Mouse (Mus musculus) neural tube, embryonic 13.5 days (tissue): ENCODE data around the gene Hsd11b2. TPM values are rescaled to one million over a fixed set of nuclear protein-coding genes. Genes with fewer than 3 reads are reported as not detected.
"Not testable (repeated sequence)": the region's sequence is repeated elsewhere in the genome, so short reads cannot be mapped to it uniquely, and the experiment has no call there.

Experiments
- ATAC-seq: fragments of 200-750 bp; cut with Nextera tagmentation; 2 replicates; pipeline ENCODE4 v1.8.0; 2017; ENCODE audit warnings: low read depth, mild to moderate bottlenecking, moderate TSS enrichment, moderate library complexity
- H3K27ac ChIP-seq: fragments of 300-500 bp; sonication (generic); replicated peaks from 2 replicates; pipeline ENCODE4 v1.5.1; 2015; ENCODE audit warnings: moderate library complexity, mild to moderate bottlenecking, inconsistent platforms
- H3K27me3 ChIP-seq: fragments of 300-500 bp; sonication (generic); 2 replicates; pipeline ENCODE4 v1.6.1; 2015; ENCODE audit warnings: mild to moderate bottlenecking, inconsistent platforms
- H3K36me3 ChIP-seq: fragments of 300-500 bp; sonication (generic); 2 replicates; pipeline ENCODE4 v1.6.1; 2015; ENCODE audit warnings: mild to moderate bottlenecking, inconsistent platforms
- H3K4me1 ChIP-seq: fragments of 300-500 bp; sonication (generic); replicated peaks from 2 replicates; pipeline ENCODE4 v1.6.1; 2015; ENCODE audit warnings: inconsistent platforms
- H3K4me2 ChIP-seq: fragments of 300-500 bp; sonication (generic); 2 replicates; pipeline ENCODE4 v1.6.1; 2015; ENCODE audit warnings: inconsistent platforms, mild to moderate bottlenecking, moderate library complexity
- H3K4me3 ChIP-seq: fragments of 300-500 bp; sonication (generic); 2 replicates; pipeline ENCODE4 v1.5.1; 2015; ENCODE audit warnings: mild to moderate bottlenecking, inconsistent platforms
- H3K9ac ChIP-seq: fragments of 300-500 bp; sonication (generic); 2 replicates; pipeline ENCODE4 v1.6.1; 2015; ENCODE audit warnings: moderate library complexity, mild to moderate bottlenecking, inconsistent platforms
- H3K9me3 ChIP-seq: fragments of 300-500 bp; sonication (generic); 2 replicates; pipeline ENCODE4 v1.6.1; 2016; ENCODE audit warnings: inconsistent platforms
- WGBS: fragments of 180-500 bp; shearing (Covaris S2); methylation state at CpG from one replicate; pipeline ENCODE4 v1.1.7; 2015; 5-methylcytosine and 5-hydroxymethylcytosine counted together
- polyA plus RNA-seq: library from polyadenylated mRNA; unstranded; fragments of >200 nt; fragmentation: Nextera tagmentation; extraction: Ambion mirVana; gene quantifications from 2 replicates; pipeline ENCODE4 v1.2.1, GENCODE M21; 2015

The Hsd11b2 gene
- polyA plus RNA-seq, 1 experiment from 2014 or later = 5.5 TPM

- H3K4me2 ChIP-seq = no peak overlapping the region
- no peaks in the 10 kb centered on the region for H3K9me3 ChIP-seq
- no peaks in the 10 kb centered on the region for H3K27me3 ChIP-seq
- WGBS = 96% methylated on average over 1 of the region's 1 CpGs
- H3K9ac ChIP-seq = no peak overlapping the region
- H3K27ac ChIP-seq = no peak overlapping the region
- ATAC-seq = no peak
- H3K4me1 ChIP-seq = peaks cover 15% of the 10 kb centered on the region
- H3K36me3 ChIP-seq = no peaks in the 10 kb centered on the region
- H3K4me3 ChIP-seq = no peak overlapping the region
Measured at GRCm38 (mm10) chr8:105549506-105549905, 31.0 kb downstream of the Hsd11b2 start.

- Histone ChIP-seq H3K9ac (no peak overlapping the region), H3K27ac (no peak overlapping the region), H3K4me3 (no peak overlapping the region), H3K27me3 (no peaks in the 10 kb centered on the region), H3K36me3 (no peaks in the 10 kb centered on the region), H3K9me3 (no peaks in the 10 kb centered on the region), H3K4me2 (no peak overlapping the region), H3K4me1 (peaks cover 9% of the 10 kb centered on the region)
- WGBS = 80% methylated on average over 2 of the region's 2 CpGs
- ATAC-seq = no peak
Measured at GRCm38 (mm10) chr8:105550083-105550482, 31.5 kb downstream of the Hsd11b2 start.

- no peak overlapping the region for H3K27ac ChIP-seq
Measured at GRCm38 (mm10) chr8:105552032-105552431, 33.5 kb downstream of the Hsd11b2 start.

GRCm38 (mm10) chr8:105552824-105553223 is 34.3 kb downstream of the Hsd11b2 start:
- Histone ChIP-seq H3K9ac (no peak overlapping the region), H3K36me3 (0 out of 2 replicates have a peak, but pooled peaks cover 2% of the 10 kb centered on the region), H3K4me1 (no peaks in the 10 kb centered on the region), H3K4me2 (no peak overlapping the region), H3K27me3 (no peaks in the 10 kb centered on the region), H3K27ac (no peak overlapping the region), H3K9me3 (no peaks in the 10 kb centered on the region), H3K4me3 (no peak overlapping the region)
- ATAC-seq = no peak
- 85% methylated on average over 1 of the region's 1 CpGs for WGBS

More at GRCm38 (mm10) chr8:105552032-105552431, 33.5 kb downstream of the Hsd11b2 start:
- no peaks in the 10 kb centered on the region for H3K4me1 ChIP-seq
- H3K4me3 ChIP-seq = no peak overlapping the region
- ATAC-seq = no peak
- 94% methylated on average over 2 of the region's 2 CpGs for WGBS
- no peak overlapping the region for H3K4me2 ChIP-seq
- no peaks in the 10 kb centered on the region for H3K27me3 ChIP-seq
- H3K36me3 ChIP-seq = no peaks in the 10 kb centered on the region
- no peak overlapping the region for H3K9ac ChIP-seq
- no peaks in the 10 kb centered on the region for H3K9me3 ChIP-seq

- Histone ChIP-seq H3K4me2 (no peak overlapping the region), H3K27ac (no peak overlapping the region), H3K4me1 (no peaks in the 10 kb centered on the region), H3K9ac (no peak overlapping the region), H3K27me3 (no peaks in the 10 kb centered on the region), H3K9me3 (no peaks in the 10 kb centered on the region), H3K36me3 (peaks cover 12% of the 10 kb centered on the region; the same call in 1 of the 2 replicates), H3K4me3 (no peak overlapping the region)
- ATAC-seq = no peak
Measured at GRCm38 (mm10) chr8:105554087-105554486, 35.5 kb downstream of the Hsd11b2 start.

DNA sequence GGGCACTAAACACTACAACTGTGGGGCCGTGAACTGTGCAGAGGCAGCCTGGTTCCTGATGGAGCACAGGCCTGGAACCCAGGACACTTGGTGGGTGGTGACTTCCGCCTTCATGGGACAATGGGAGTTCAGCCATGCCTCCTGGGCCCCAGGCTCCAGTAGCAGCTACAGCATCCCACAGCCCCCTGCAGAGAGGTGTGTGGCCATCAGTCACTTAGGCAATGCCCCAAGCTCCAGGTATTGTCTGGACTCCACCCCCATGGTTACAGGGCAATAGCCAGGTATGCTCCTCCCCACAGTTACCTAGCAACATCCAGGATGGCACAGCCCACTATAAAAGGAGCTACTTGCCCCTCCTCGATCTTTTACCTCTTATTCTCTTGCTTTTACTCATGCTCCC is 36.7 kb downstream of the Hsd11b2 start:
- Histone ChIP-seq H3K36me3 (peaks cover 20% of the 10 kb centered on the region; the same call in 1 of the 2 replicates), H3K4me2 (no peak overlapping the region), H3K9ac (no peak overlapping the region), H3K9me3 (no peaks in the 10 kb centered on the region), H3K4me1 (no peaks in the 10 kb centered on the region), H3K27me3 (no peaks in the 10 kb centered on the region), H3K27ac (no peak overlapping the region), H3K4me3 (no peak overlapping the region)
- ATAC-seq = no peak
- 53% methylated on average over 3 of the region's 3 CpGs for WGBS

DNA sequence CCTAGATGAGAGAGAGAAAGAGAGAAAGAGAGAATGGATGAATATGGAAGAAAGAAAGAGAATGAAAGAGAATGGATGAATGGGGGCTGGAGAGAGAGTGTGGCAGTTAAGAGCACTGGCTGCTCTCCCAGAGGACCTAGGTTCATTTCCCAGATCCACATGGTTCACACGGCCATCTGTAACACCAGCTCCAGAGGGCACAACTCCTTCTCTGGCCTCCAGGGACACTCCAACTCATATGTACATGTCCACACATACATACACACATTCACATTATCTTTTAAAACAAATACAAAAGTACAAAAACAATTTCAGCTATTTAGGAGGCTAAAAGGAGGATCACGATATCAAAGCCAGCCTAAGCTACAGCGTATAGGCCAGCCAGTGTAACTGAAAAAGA is 44.3 kb downstream of the Hsd11b2 start:
- no peak overlapping the region for H3K4me2 ChIP-seq
- peaks cover 27% of the 10 kb centered on the region; the same call in 1 of the 2 replicates for H3K36me3 ChIP-seq
- WGBS = 89% methylated on average over 3 of the region's 3 CpGs
- no peak for ATAC-seq
- peaks cover 45% of the 10 kb centered on the region for H3K4me1 ChIP-seq
- no peak overlapping the region for H3K9ac ChIP-seq
- no peak overlapping the region for H3K27ac ChIP-seq
- H3K4me3 ChIP-seq = no peak overlapping the region
- no peaks in the 10 kb centered on the region for H3K27me3 ChIP-seq
- H3K9me3 ChIP-seq = no peaks in the 10 kb centered on the region

- Histone ChIP-seq H3K36me3 (peaks cover 20% of the 10 kb centered on the region; the same call in 1 of the 2 replicates), H3K27ac (no peak overlapping the region), H3K4me3 (no peak overlapping the region), H3K9ac (no peak overlapping the region), H3K9me3 (no peaks in the 10 kb centered on the region), H3K4me1 (peaks cover 48% of the 10 kb centered on the region), H3K4me2 (no peak overlapping the region; the same call in 1 of the 2 replicates), H3K27me3 (no peaks in the 10 kb centered on the region)
- 81% methylated on average over 1 of the region's 1 CpGs for WGBS
- ATAC-seq = no peak
Measured at GRCm38 (mm10) chr8:105563871-105564270, 45.3 kb downstream of the Hsd11b2 start.

GRCm38 (mm10) chr8:105564573-105565229 is 46.1 kb downstream of the Hsd11b2 start:
- not testable (repeated sequence) for ATAC-seq, H3K27me3 ChIP-seq, H3K9me3 ChIP-seq
- peaks cover 48% of the 10 kb centered on the region for H3K4me1 ChIP-seq
- peak overlapping the region; percentile 93 for H3K4me2 ChIP-seq
- H3K27ac ChIP-seq = peak overlapping the region; percentile 88
- peak overlapping the region; percentile 93 for H3K9ac ChIP-seq
- H3K36me3 ChIP-seq = peaks cover 13% of the 10 kb centered on the region; the same call in 1 of the 2 replicates
- WGBS = 88% methylated on average over 9 of the region's 9 CpGs
- peak overlapping the region; percentile 80 for H3K4me3 ChIP-seq

DNA sequence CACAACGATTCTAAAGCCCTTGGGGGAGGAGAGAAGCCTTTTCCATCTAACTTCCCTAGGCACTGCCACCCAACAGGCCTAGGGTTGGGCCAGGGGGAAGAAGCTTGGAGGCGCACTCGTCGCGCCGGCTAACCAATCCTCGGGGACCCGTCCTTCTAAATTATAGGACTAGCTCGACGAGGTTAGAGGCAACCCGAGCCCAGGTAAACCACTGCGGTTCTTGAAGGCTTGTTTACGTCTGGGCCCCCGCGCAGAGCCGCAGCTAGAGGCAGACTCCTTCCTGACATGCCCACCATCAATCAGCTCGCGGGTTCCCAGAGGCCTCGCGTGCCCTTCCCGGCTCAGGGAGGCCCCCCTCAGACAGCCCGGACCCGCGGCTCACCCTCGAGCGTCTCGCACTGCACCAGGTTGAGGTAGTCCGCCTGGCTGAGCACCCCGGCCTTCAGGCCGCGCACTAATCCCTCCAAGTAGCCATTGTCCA is 46.9 kb downstream of the Hsd11b2 start:
- Histone ChIP-seq H3K4me1 (peaks cover 48% of the 10 kb centered on the region), H3K36me3 (peaks cover 7% of the 10 kb centered on the region; the same call in 1 of the 2 replicates), H3K9me3 (no peaks in the 10 kb centered on the region), H3K4me2 (peak overlapping the region; percentile 93), H3K27me3 (no peaks in the 10 kb centered on the region), H3K9ac (peak overlapping the region; percentile 93), H3K27ac (peak overlapping the region; percentile 88), H3K4me3 (peak overlapping the region; percentile 80)
- peak; percentile 84 for ATAC-seq
- WGBS = under 1% methylated on average over 31 of the region's 31 CpGs

- peak within 1 kb of the TSS; percentile 80 for H3K4me3 ChIP-seq
- no peaks in the 10 kb centered on the region for H3K9me3 ChIP-seq
- ATAC-seq = peak; percentile 99
- peak within 1 kb of the TSS; percentile 88 for H3K27ac ChIP-seq
- H3K4me2 ChIP-seq = peak within 1 kb of the TSS; percentile 93
- H3K9ac ChIP-seq = peak within 1 kb of the TSS; percentile 93
- H3K4me1 ChIP-seq = peaks cover 48% of the 10 kb centered on the region
- no peaks in the 10 kb centered on the region for H3K27me3 ChIP-seq
- 4% methylated on average over 53 of the region's 53 CpGs for WGBS
- H3K36me3 ChIP-seq = peaks cover 6% of the 10 kb centered on the region; the same call in 1 of the 2 replicates
Measured at GRCm38 (mm10) chr8:105565952-105566702, 47.6 kb downstream of the Hsd11b2 start, which contains the start of gene Atp6v0d1. Gene Atp6v0d1, minus strand, starts transcription at chr8:105566047.
